Mouse (Mus musculus) fibroblast of lung, adult 2 months (primary cell): Measurements from ENCODE around the gene Ablim2.
A peak's percentile ranks its signal among the peaks of the same experiment; 100 is the strongest.

Experiments
- DNase-seq: peaks from one replicate; pipeline ENCODE4 v3.0.0-alpha.2; 2011; ENCODE audit warnings: low read depth

Ablim2 gene

GRCm38 (mm10) chr5:35770891-35771663, 13.4 kb downstream of the Ablim2 start:
- DNase-seq: no peak

DNA sequence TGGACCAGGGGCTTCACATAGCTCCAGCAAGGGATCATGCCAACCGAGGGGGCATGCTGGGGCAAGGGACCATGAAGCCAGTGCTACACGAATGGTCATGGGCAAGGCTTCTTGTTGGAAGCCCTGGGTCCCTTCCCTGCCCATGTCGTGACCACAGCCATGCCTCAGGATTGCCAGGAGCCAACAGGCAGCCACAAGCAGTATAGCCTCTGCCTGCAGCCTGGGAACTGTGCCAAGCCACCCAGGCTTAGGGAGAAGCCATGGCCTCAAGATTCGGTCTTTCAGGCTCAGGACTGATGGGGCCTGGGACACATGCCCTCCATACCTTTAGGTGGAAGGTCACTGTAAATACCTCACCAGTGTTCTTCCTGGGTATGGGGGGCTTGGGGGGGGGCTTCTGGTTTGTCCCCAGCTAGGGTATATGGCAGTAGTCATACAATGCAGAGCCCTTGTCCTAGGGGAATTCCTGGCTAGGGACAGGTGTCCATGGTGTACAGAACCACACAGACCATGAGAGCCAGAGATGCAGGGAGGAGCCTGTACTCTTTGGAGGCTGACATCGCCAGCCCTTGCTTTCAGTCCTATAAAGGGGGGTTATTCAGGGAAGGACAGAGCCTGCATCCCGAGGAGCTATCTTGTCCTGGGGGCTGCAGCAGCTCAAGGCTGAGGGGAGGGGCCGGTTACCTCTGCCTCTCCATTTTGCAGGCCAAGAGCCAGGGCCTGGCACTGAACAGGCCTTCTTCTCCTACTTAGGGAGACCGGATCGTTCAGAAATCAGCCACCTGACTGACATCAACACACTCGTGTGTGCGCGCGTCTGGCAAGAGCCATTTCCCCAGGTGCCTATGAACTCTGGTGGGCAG, 15.8 kb downstream of the Ablim2 start:
- no peak for DNase-seq

- no peak for DNase-seq
Measured at GRCm38 (mm10) chr5:35774137-35774424, 16.4 kb downstream of the Ablim2 start.

- DNase-seq: no peak
Measured at GRCm38 (mm10) chr5:35781116-35781515, 23.4 kb downstream of the Ablim2 start.

DNA sequence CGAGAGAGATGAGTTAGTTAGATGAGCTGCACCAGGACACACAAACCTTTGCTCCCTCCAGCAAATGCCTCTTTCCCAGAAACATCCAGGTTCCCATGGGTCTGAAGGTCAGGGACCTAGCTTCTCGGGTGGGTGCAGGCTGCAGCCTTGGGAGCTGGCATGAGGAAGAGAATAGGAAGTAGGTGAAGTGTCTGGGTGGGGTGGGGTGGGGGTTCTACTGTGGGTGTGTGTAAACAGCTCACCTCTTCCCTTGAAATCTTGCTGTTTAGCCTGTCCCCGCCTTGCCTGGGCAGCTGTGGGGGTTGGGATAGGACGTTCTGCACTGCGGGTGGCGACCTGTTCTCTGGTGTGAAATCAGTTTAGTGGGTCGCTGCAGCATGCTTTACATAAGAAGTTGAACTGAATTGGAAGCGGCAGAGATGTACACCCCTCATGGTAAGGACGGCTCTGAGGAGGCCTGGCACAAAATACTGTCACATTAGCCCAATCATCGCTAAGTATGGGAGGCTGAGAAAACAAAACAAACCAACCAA, 25.0 kb downstream of the Ablim2 start:
- DNase-seq: no peak

DNA sequence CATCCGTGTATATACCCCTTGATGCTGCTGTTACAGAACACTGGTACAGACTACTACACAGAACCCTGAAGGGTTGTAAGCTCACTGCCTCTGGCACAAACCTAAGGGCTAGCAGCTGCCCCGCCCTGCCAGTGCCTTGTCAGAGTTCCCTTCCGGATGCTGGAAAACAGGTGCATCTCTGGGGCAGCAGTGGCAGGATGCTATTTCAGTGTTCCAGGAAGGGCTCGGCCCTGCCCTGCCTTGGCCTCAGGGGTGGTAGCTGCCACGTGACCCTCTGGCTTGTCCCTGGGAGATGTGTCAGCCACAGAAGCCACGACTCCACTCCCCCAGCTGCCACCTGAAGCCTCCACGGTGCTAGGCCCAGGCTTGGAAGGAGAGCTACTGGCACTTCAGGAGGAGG, 28.2 kb downstream of the Ablim2 start:
- no peak for DNase-seq

DNA sequence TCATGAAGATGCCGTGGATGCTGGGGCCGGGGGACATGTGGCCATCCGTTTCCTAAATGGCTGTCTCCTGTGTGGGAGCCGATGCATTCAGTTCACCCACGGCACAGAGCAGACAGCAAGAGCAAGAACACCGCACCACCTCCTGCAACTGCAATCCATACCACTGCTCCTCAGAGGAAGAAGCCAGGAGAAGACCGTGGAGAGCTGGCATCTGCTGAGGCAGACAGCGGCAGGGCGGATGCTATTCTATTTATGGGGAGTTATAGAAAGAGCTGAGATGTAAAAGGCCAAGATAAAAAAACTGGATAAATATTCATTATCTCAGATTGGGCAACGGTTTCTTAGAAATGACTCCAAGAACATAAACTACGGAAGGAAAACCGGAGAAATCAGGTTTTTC, 30.2 kb downstream of the Ablim2 start:
- DNase-seq: no peak

DNA sequence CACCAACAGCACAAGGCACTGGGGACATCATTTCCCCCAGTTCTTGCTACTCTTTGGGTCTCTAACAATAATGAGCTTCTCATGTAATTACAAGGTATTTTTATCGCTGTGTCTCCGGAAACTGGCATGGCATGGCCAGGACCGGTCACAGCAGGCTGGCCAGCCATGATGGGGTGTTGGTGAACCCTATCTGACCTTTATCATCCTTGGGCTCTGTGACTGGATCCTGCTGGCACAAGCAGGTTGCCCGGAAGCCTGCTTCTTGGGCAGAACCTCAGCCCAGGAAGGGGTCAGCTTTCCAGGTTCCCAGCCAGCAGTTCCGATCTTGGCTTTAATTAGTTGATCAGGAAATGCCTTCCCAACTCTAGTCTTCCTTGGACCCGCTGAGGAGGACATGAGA, 31.0 kb downstream of the Ablim2 start:
- DNase-seq: no peak

DNA sequence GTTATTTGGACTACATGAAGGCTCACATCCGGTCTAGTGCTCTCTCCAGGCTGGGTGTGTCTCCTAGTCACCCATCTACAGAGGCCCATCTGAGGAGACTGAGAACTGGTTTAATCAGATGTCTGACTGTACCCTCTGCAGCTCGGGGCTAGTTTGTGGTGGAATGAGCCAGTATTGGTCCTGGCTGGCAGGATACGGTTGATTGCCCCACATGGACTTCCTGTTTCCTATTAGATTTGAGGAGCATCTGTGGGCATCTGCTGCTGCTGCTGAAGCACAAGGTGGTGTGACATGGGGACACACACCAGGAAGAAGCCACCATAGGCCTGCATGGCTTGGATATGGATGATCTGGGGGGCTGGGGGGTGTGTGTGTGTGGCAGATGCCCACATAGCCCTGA, 32.0 kb downstream of the Ablim2 start:
- no peak for DNase-seq

GRCm38 (mm10) chr5:35790387-35791065, 32.8 kb downstream of the Ablim2 start:
- no peak for DNase-seq

- no peak for DNase-seq
Measured at GRCm38 (mm10) chr5:35793971-35794370, 36.3 kb downstream of the Ablim2 start.

GRCm38 (mm10) chr5:35794942-35795341, 37.3 kb downstream of the Ablim2 start:
- no peak for DNase-seq

GRCm38 (mm10) chr5:35795481-35796048, 37.9 kb downstream of the Ablim2 start:
- peak; percentile 29 for DNase-seq

DNA sequence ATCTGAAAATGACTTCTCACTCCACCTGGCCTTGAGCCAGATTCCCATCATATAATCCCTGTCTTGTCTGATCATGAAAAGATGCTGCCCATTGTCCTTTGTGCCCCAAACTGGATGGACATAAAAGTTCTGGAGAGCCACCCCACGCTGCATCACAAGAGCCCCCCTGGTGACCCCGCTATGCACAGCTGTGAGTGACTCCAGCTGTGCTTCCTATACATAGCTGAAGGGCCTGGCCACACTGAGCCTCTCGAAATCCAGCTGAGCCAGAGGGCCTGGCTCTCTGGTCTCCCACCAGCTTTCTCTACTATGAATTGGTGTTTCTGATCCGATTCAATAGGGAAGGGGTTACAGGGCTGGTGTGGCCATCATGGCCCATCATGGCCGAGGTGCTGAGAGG, 38.5 kb downstream of the Ablim2 start:
- DNase-seq: no peak

GRCm38 (mm10) chr5:35799090-35799489, 41.4 kb downstream of the Ablim2 start:
- DNase-seq: no peak

- DNase-seq: no peak
Measured at GRCm38 (mm10) chr5:35803416-35803815, 45.7 kb downstream of the Ablim2 start.

- DNase-seq: no peak
Measured at GRCm38 (mm10) chr5:35804685-35805084, 47.0 kb downstream of the Ablim2 start.

GRCm38 (mm10) chr5:35805209-35805608, 47.5 kb downstream of the Ablim2 start:
- DNase-seq: no peak

GRCm38 (mm10) chr5:35807018-35807417, 49.3 kb downstream of the Ablim2 start:
- DNase-seq: no peak

GRCm38 (mm10) chr5:35810526-35810925, 52.8 kb downstream of the Ablim2 start:
- DNase-seq: no peak

DNA sequence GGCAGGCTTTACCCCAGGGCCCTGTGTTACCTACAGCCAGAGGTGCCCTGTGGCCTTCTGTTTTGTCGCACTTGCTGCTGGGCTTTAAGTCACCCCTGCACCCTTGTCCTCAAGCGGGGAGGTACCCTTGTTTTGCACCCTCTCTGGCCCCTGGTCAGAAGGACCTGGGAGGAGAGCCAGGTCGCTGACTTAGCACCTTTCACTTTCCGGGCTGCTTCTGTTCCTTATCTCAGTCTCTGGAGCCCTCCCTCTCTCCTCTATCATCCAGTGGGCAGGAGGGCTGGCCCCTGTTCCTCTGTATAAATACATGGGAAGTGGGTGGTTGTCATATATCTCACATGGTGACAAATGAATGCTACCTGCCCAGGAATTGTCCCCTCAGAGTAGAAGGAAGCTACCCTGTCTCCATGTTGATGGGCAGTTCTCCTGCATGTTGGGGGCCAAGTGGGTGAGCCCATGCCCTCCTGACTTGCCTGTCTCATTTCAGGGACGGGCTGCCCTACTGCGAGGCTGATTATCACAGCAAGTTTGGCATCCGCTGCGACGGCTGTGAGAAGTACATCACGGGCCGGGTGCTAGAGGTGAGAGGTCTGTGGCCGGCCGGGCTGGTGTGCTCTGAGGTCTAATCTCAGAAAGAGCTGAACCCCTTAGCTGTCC, 54.1 kb downstream of the Ablim2 start:
- no peak for DNase-seq
